Mouse (Mus musculus) myocyte (in vitro differentiated cells): ENCODE data around the gene Gm3854. TPM values are rescaled to one million over a fixed set of nuclear protein-coding genes. Genes with fewer than 3 reads are reported as not detected.
"Not testable (repeated sequence)": the region's sequence is repeated elsewhere in the genome, so short reads cannot be mapped to it uniquely, and the experiment has no call there.

Experiments
- H3K27me3 ChIP-seq: one replicate; pipeline ENCODE4 v1.6.1; 2011; ENCODE audit not compliant: control insufficient read depth, insufficient read depth, insufficient read length
- H3K36me3 ChIP-seq: one replicate; pipeline ENCODE4 v1.6.1; 2011; ENCODE audit not compliant: control insufficient read depth, insufficient read depth
- H3K4me2 ChIP-seq: one replicate; pipeline ENCODE4 v1.6.1; 2011; ENCODE audit warnings: low read depth, control low read depth
- H3K4me3 ChIP-seq: one replicate; pipeline ENCODE4 v1.5.1; 2011; ENCODE audit warnings: mild to moderate bottlenecking, control low read depth, moderate library complexity
- H3K79me2 ChIP-seq: one replicate; pipeline ENCODE4 v1.6.1; 2011; ENCODE audit not compliant: control insufficient read depth, insufficient read depth
- H3ac ChIP-seq: one replicate; pipeline ENCODE4 v1.6.1; 2011; ENCODE audit not compliant: control insufficient read depth, insufficient read length
- CEBPB ChIP-seq: IDR thresholded peaks from 2 replicates; pipeline ENCODE4 v1.6.1; 2011; ENCODE audit warnings: mild to moderate bottlenecking, moderate library complexity; ENCODE audit not compliant: poor library complexity, insufficient read depth, severe bottlenecking
- E2F4 ChIP-seq: IDR thresholded peaks from one replicate; pipeline ENCODE4 v1.6.1; 2011; ENCODE audit warnings: mild to moderate bottlenecking, control low read depth, moderate library complexity; ENCODE audit not compliant: insufficient read depth
- MAX ChIP-seq: IDR thresholded peaks from one replicate; pipeline ENCODE4 v1.6.1; 2011; ENCODE audit warnings: low read depth, mild to moderate bottlenecking, control low read depth
- MYOD1 ChIP-seq, 3 experiments: IDR thresholded peaks; one replicate each; pipeline ENCODE4 v1.6.1; 2011; ENCODE audit warnings: control low read depth in 2 of 3, low read depth in 2 of 3, mild to moderate bottlenecking in 2 of 3, moderate library complexity in 1 of 3; ENCODE audit not compliant: insufficient read length in 2 of 3, control insufficient read depth in 1 of 3
- MYOG ChIP-seq, 3 experiments: IDR thresholded peaks; one replicate each; pipeline ENCODE4 v1.6.1; 2011; ENCODE audit warnings: control low read depth in 2 of 3, low read depth in 2 of 3, mild to moderate bottlenecking in 2 of 3; ENCODE audit not compliant: insufficient read length in 2 of 3, control insufficient read depth in 1 of 3, insufficient read depth in 1 of 3
- POLR2A ChIP-seq: IDR thresholded peaks from one replicate; pipeline ENCODE4 v1.6.1; 2011; ENCODE audit warnings: low read depth, mild to moderate bottlenecking, control low read depth, moderate library complexity; ENCODE audit not compliant: insufficient read length
- POLR2AphosphoS2 ChIP-seq: IDR thresholded peaks from one replicate; pipeline ENCODE4 v1.6.1; 2011; ENCODE audit warnings: low read depth, control low read depth; ENCODE audit not compliant: insufficient read length
- REST ChIP-seq: IDR thresholded peaks from one replicate; pipeline ENCODE4 v1.6.1; 2011; ENCODE audit warnings: mild to moderate bottlenecking, control low read depth, moderate library complexity; ENCODE audit not compliant: insufficient read depth, insufficient read length
- SRF ChIP-seq: IDR thresholded peaks from one replicate; pipeline ENCODE4 v1.6.1; 2011; ENCODE audit warnings: low read depth; ENCODE audit not compliant: control insufficient read depth, insufficient read length
- TCF12 ChIP-seq: IDR thresholded peaks from one replicate; pipeline ENCODE4 v1.6.1; 2011; ENCODE audit warnings: mild to moderate bottlenecking, control low read depth; ENCODE audit not compliant: poor library complexity, insufficient read depth, severe bottlenecking
- TCF3 ChIP-seq: IDR thresholded peaks from one replicate; pipeline ENCODE4 v1.6.1; 2011; ENCODE audit warnings: low read depth, control low read depth; ENCODE audit not compliant: insufficient read length
- USF1 ChIP-seq: IDR thresholded peaks from one replicate; pipeline ENCODE4 v1.6.1; 2011; ENCODE audit warnings: low read depth, mild to moderate bottlenecking, control low read depth, moderate library complexity
- polyA plus RNA-seq: library from polyadenylated mRNA; unstranded; fragments of >200 nt; fragmentation: generic; extraction: Trizol; gene quantifications from one replicate; pipeline ENCODE4 v1.2.1, GENCODE M21; 2012; ENCODE audit warnings: missing spikeins

Gm3854 gene
- polyA plus RNA-seq, 1 experiment = 0.11 TPM

DNA sequence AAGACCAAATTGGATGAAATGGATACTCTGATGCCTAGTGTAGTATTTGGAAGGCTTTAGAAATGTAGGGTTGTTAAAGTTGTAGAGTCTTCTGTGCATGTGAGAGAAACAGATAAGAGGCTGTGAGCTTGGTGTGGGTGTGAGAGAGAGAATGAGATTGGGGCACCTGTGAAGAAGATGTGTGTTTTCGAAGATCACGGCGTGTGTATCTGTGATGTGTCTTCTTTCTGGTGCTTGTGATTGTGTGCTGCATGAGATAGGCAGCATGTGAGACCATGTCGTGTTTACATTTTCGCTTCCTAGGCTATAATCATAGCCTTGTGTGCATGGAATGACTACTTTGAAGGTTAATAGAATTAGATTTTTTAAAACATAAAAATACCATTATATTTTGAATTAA lies 23.6 kb downstream of the Gm3854 start:
- Histone ChIP-seq H3K79me2 (no peaks in the 10 kb centered on the region), H3K36me3 (no peaks in the 10 kb centered on the region), H3K4me3 (no peak overlapping the region), H3K4me2 (no peak overlapping the region), H3ac (no peak overlapping the region), H3K27me3 (no peaks in the 10 kb centered on the region)
- no peak for TF ChIP-seq MYOG (IDR thresholded peaks at IDR 0.05; ENCODE audit: control insufficient read depth in 1 of 3, insufficient read depth in 1 of 3, insufficient read length in 2 of 3, low read depth in 2 of 3)
- TF ChIP-seq MYOD1 (IDR thresholded peaks at IDR 0.05; ENCODE audit: control insufficient read depth in 1 of 3, insufficient read length in 2 of 3, low read depth in 2 of 3) = no peak
- TF ChIP-seq TCF3 = no peak
- TF ChIP-seq POLR2A = no peak
- TF ChIP-seq USF1 = no peak
- no peak for TF ChIP-seq MAX
- no peak for TF ChIP-seq POLR2AphosphoS2
- no peak for TF ChIP-seq SRF

DNA sequence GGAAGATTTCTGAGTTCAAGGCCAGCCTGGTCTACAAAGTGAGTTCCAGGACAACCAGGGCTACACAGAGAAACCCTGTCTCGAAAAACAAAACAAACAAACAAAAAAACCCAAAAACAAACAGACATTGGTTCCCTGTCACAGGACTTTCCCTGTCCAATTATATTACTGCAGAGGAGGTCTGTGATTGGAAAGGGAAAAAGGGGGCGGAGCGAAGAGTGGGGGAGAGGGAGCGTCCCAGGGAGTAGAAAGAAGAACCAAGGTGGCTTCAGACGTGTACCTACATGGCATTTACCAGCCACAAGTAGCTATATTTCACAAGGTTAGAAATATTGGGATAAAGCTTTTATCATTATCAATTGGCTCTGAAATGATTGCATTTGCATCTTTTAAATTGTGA lies 24.6 kb downstream of the Gm3854 start:
- not testable (repeated sequence) for H3K79me2 ChIP-seq, H3ac ChIP-seq, H3K36me3 ChIP-seq, H3K27me3 ChIP-seq, H3K4me2 ChIP-seq, H3K4me3 ChIP-seq

DNA sequence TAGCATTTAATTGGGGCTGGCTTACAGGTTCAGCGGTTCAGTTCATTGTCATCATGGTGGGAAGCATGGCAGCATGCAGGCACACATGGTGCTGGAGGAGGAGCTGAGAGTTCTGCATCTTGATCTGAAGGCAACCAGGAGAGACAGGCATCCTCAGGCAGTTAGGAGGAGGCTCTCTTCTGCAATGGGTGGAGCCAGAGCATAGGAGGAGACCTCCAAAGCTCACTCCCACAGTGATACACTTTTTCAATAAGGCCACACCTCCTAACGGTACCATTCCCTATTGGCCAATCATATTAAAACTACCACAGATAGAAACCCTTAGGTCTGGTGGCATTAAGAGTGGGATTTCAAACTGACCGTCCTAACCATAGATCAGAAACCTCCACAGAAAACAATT lies 25.9 kb downstream of the Gm3854 start:
- Histone ChIP-seq H3K27me3 (no peaks in the 10 kb centered on the region), H3K4me3 (no peak overlapping the region), H3K79me2 (no peaks in the 10 kb centered on the region), H3K4me2 (no peak overlapping the region), H3ac (no peak overlapping the region), H3K36me3 (no peaks in the 10 kb centered on the region)
- TF ChIP-seq MYOG (IDR thresholded peaks at IDR 0.05; ENCODE audit: control insufficient read depth in 1 of 3, insufficient read depth in 1 of 3, insufficient read length in 2 of 3, low read depth in 2 of 3) (no peak), TCF12 (no peak), POLR2A (no peak), USF1 (no peak), TCF3 (no peak), MAX (no peak), SRF (no peak), MYOD1 (IDR thresholded peaks at IDR 0.05; ENCODE audit: control insufficient read depth in 1 of 3, insufficient read length in 2 of 3, low read depth in 2 of 3) (no peak), E2F4 (no peak), POLR2AphosphoS2 (no peak)

DNA sequence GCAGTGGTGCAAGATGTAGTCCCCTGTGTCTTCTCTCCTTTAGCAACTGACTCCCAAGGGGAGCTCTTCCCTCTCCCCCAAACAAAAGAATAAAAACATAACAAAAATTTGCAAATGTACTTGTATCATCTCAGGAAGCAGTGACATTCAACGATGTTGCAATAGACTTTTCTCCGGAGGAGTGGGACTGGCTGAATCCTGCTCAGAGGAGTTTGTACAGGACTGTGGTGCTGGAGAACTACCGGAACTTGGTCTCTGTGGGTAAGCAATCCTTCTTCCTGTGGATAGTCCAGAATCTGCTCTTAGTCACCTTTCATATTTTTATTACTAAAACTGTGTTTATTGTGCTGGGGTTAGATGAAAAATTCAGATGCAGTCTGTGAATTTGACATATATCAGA lies 29.4 kb downstream of the Gm3854 start:
- no peak for TF ChIP-seq REST
- H3K36me3 ChIP-seq = peaks cover 7% of the 10 kb centered on the region
- H3K79me2 ChIP-seq = no peaks in the 10 kb centered on the region
- no peak overlapping the region for H3K4me2 ChIP-seq
- no peaks in the 10 kb centered on the region for H3K27me3 ChIP-seq
- no peak overlapping the region for H3ac ChIP-seq
- H3K4me3 ChIP-seq = no peak overlapping the region

DNA sequence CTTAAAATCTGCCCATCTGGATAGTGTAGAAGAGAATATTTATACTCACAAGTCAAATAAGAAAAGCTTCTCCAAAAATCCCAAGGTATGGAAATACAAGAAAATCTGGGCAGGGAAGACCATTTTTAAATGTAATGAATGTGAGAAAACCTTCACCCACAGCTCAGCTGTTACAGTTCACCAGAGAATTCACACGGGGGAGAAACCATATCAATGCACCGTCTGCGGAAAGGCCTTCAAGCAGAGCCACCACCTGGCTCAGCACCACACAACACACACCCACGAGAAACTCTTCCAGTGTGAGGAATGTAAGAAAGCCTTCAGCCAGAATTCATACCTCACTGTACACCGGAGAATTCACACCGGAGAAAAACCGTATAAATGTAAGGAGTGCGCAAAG lies 34.9 kb downstream of the Gm3854 start:
- no peak overlapping the region for H3ac ChIP-seq
- H3K4me2 ChIP-seq = no peak overlapping the region
- peaks cover 7% of the 10 kb centered on the region for H3K36me3 ChIP-seq
- no peak for TF ChIP-seq SRF
- TF ChIP-seq POLR2A = no peak
- no peak for TF ChIP-seq TCF12
- TF ChIP-seq REST = no peak
- no peak for TF ChIP-seq USF1
- TF ChIP-seq CEBPB = no peak
- TF ChIP-seq TCF3 = no peak
- TF ChIP-seq MYOD1 (IDR thresholded peaks at IDR 0.05; ENCODE audit: control insufficient read depth in 1 of 3, insufficient read length in 2 of 3, low read depth in 2 of 3) = no peak
- TF ChIP-seq E2F4 = no peak
- no peak for TF ChIP-seq MYOG (IDR thresholded peaks at IDR 0.05; ENCODE audit: control insufficient read depth in 1 of 3, insufficient read depth in 1 of 3, insufficient read length in 2 of 3, low read depth in 2 of 3)
- TF ChIP-seq MAX = no peak
- TF ChIP-seq POLR2AphosphoS2 = no peak
- no peaks in the 10 kb centered on the region for H3K79me2 ChIP-seq
- no peak overlapping the region for H3K4me3 ChIP-seq
- no peaks in the 10 kb centered on the region for H3K27me3 ChIP-seq

DNA sequence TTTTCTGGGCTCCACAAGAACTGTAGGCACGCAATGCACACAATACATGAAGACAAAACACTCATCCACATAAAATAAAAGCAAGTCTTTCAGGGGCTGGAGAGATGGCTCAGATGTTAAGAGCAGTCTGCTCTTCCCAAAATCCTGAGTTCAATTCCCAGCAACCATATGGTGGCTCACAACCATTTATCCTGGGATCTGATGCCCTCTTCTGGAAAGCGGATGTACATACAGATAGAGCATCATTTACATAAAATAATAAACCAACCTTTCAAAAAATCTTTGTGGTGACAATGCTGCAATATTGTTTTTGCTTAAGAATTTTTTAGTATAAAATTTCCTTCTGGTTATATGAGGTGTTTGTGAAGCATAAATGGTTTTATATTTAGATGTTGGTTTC lies 37.9 kb downstream of the Gm3854 start:
- H3K4me2 ChIP-seq = no peak overlapping the region
- H3K36me3 ChIP-seq = no peaks in the 10 kb centered on the region
- H3K27me3 ChIP-seq = no peaks in the 10 kb centered on the region
- no peak overlapping the region for H3ac ChIP-seq
- H3K79me2 ChIP-seq = no peaks in the 10 kb centered on the region
- no peak overlapping the region for H3K4me3 ChIP-seq
- TF ChIP-seq POLR2A (no peak), TCF12 (no peak), CEBPB (no peak), POLR2AphosphoS2 (no peak), USF1 (no peak), MAX (no peak), MYOD1 (IDR thresholded peaks at IDR 0.05; ENCODE audit: control insufficient read depth in 1 of 3, insufficient read length in 2 of 3, low read depth in 2 of 3) (no peak), REST (no peak)
